27 mouse cellular contexts compared by ENCODE assay signal in genomic region chr5:149607083-149607720, GRCm38 (mm10). TPM values are rescaled to one million over a fixed set of nuclear protein-coding genes. Genes with fewer than 3 reads are reported as not detected.
DNase-seq lines count a peak whose midpoint lies in the region; ATAC-seq and TF ChIP-seq lines count a peak whose summit lies in the region.
"Had no signal": no experiment of that assay in that cellular context is flagged by ENCODE, and none has a peak within 500 bp of the region (broad histone marks: within the 10 kb centered on the region; RNA-seq: fewer than 3 reads in every experiment).

No protein-coding gene starts in this region.

- peak; percentile 86 for DNase-seq in 3T3-L1 (ENCODE audit: low read depth, low spot score)
- DNase-seq in MEL (ENCODE audit: low read depth, low spot score), result no peak
- DNase-seq in testis, postnatal 14 days (ENCODE audit: low spot score), result no peak
- DNase-seq in ovary, postnatal 10 days (ENCODE audit: low spot score), result no peak
- no peak for DNase-seq in frontal cortex, postnatal 36 days (ENCODE audit: low spot score in 2 of 2)
- no peak for DNase-seq in lung, postnatal 0 days (ENCODE audit: low spot score)
- DNase-seq: adrenal gland, adult 8-10 months; adrenal gland, postnatal 14 days; adrenal gland, postnatal 36 days; cerebellum, adult 11-12 months; cerebellum, adult 2 months; cerebellum, adult 9-10 months; cerebellum, postnatal 10 days; cerebellum, postnatal 25 days had no signal

- no peaks in the 10 kb centered on the region for H3K79me2 ChIP-seq in MEL (ENCODE audit: control insufficient read depth, insufficient read depth, low read length, poor library complexity)

- H3K4me3 ChIP-seq in MEL (ENCODE audit: control insufficient read depth in 1 of 2, insufficient read depth in 1 of 2, low read depth in 2 of 2, low read length in 2 of 2), result no peak overlapping the region
- H3K4me3 ChIP-seq in embryonic fibroblast, embryonic 13.5 days (ENCODE audit: insufficient read depth, low read length), result no peak overlapping the region
- no peak overlapping the region for H3K4me3 ChIP-seq in lung, postnatal 0 days (ENCODE audit: low read depth, low read length)
- H3K4me3 ChIP-seq: embryonic facial prominence, embryonic 10.5 days; embryonic facial prominence, embryonic 12.5 days; erythroblast, embryonic 14.5 days; forebrain, embryonic 10.5 days; forebrain, embryonic 12.5 days had no signal

- H3K9ac ChIP-seq in MEL (ENCODE audit: control insufficient read depth, low read depth, low read length, poor library complexity, severe bottlenecking), result no peak overlapping the region
- no peak overlapping the region for H3K9ac ChIP-seq in lung, postnatal 0 days (replicated peaks; ENCODE audit: low read depth)
- H3K9ac ChIP-seq: embryonic facial prominence, embryonic 12.5 days; forebrain, embryonic 12.5 days had no signal

- H3K27me3 ChIP-seq in MEL (ENCODE audit: control insufficient read depth in 1 of 2, insufficient read depth in 2 of 2, low read length in 2 of 2), result no peaks in the 10 kb centered on the region
- no peaks in the 10 kb centered on the region for H3K27me3 ChIP-seq in lung, postnatal 0 days (replicated peaks; ENCODE audit: insufficient read depth, low read length)
- H3K27me3 ChIP-seq: CH12.LX; embryonic facial prominence, embryonic 12.5 days; forebrain, embryonic 12.5 days; Patski had no signal

- WGBS in lung, postnatal 0 days, result 72% methylated on average over 8 of the region's 8 CpGs

- no peak for TF ChIP-seq CTCF in MEL (IDR thresholded peaks at IDR 0.05 in 2 of 3, conservative IDR thresholded peaks at IDR 0.05 in 1 of 3; ENCODE audit: control insufficient read depth in 1 of 3, insufficient read depth in 1 of 3, low read depth in 2 of 3, low read length in 3 of 3, poor library complexity in 1 of 3, severe bottlenecking in 1 of 3)
- TF ChIP-seq CTCF in embryonic fibroblast, embryonic 13.5 days (IDR thresholded peaks at IDR 0.05; ENCODE audit: borderline replicate concordance, insufficient read depth, low read length), result no peak
- no peak for TF ChIP-seq CTCF in lung, postnatal 0 days (IDR thresholded peaks at IDR 0.05)

- no peak for ATAC-seq in lung, postnatal 0 days
- ATAC-seq: activated CD4-positive, CD25-positive, alpha-beta regulatory T cell, adult 4 months; CD4-positive, CD25-positive, alpha-beta regulatory T cell, adult 4 months; forebrain, embryonic 14.5 days; forebrain, embryonic 16.5 days; Patski had no signal

- no peak for TF ChIP-seq POLR2A in MEL (IDR thresholded peaks at IDR 0.05; ENCODE audit: control insufficient read depth in 1 of 2, insufficient read depth in 1 of 2, low read depth in 1 of 2, low read length in 2 of 2, poor library complexity in 1 of 2)
- no peak for TF ChIP-seq POLR2A in embryonic fibroblast, embryonic 13.5 days (IDR thresholded peaks at IDR 0.05; ENCODE audit: low read depth, low read length)

- H3K36me3 ChIP-seq in MEL (ENCODE audit: control insufficient read depth in 1 of 2, insufficient read depth in 2 of 2, low read length in 2 of 2), result no peaks in the 10 kb centered on the region
- no peaks in the 10 kb centered on the region for H3K36me3 ChIP-seq in lung, postnatal 0 days (ENCODE audit: insufficient read depth, low read length)
- H3K36me3 ChIP-seq: embryonic facial prominence, embryonic 10.5 days; embryonic facial prominence, embryonic 12.5 days; forebrain, embryonic 10.5 days; forebrain, embryonic 12.5 days; G1E had no signal

- no peak for TF ChIP-seq EP300 in MEL (IDR thresholded peaks at IDR 0.05; ENCODE audit: low read depth in 1 of 2, low read length in 2 of 2)
- TF ChIP-seq EP300 in lung, postnatal 0 days (IDR thresholded peaks at IDR 0.05), result no peak

- H3K27ac ChIP-seq in MEL (ENCODE audit: control insufficient read depth, low read depth, low read length), result no peak overlapping the region
- H3K27ac ChIP-seq in embryonic fibroblast, embryonic 13.5 days (ENCODE audit: insufficient read depth, low read length), result peak overlapping the region; percentile 25
- H3K27ac ChIP-seq in lung, postnatal 0 days (ENCODE audit: low read length), result no peak overlapping the region
- H3K27ac ChIP-seq: embryonic facial prominence, embryonic 10.5 days; embryonic facial prominence, embryonic 12.5 days; forebrain, embryonic 10.5 days; forebrain, embryonic 12.5 days had no signal

- no peak overlapping the region for H3K4me2 ChIP-seq in lung, postnatal 0 days (replicated peaks; ENCODE audit: low read depth, low read length)
- H3K4me2 ChIP-seq: embryonic facial prominence, embryonic 12.5 days; forebrain, embryonic 12.5 days had no signal

- TF ChIP-seq RAD21 in MEL (IDR thresholded peaks at IDR 0.05; ENCODE audit: low read depth, low read length), result no peak

- H3K4me1 ChIP-seq in MEL (ENCODE audit: control insufficient read depth in 1 of 2, insufficient read depth in 2 of 2, low read length in 2 of 2), result no peaks in the 10 kb centered on the region
- H3K4me1 ChIP-seq in embryonic fibroblast, embryonic 13.5 days (ENCODE audit: control insufficient read depth, insufficient read depth, low read length), result peaks cover 16% of the 10 kb centered on the region
- no peaks in the 10 kb centered on the region for H3K4me1 ChIP-seq in lung, postnatal 0 days (ENCODE audit: insufficient read depth, low read depth, low read length)

- no peaks in the 10 kb centered on the region for H3K9me3 ChIP-seq in MEL (replicated peaks; ENCODE audit: insufficient read depth, low read length)
- H3K9me3 ChIP-seq in lung, postnatal 0 days (ENCODE audit: low read length), result no peaks in the 10 kb centered on the region
- H3K9me3 ChIP-seq: embryonic facial prominence, embryonic 10.5 days; embryonic facial prominence, embryonic 12.5 days; forebrain, embryonic 10.5 days; forebrain, embryonic 12.5 days; G1E had no signal

TF ChIP-seq in MEL, 35 proteins besides CTCF, POLR2A, EP300 and RAD21:
- TF ChIP-seq USF2 (IDR thresholded peaks at IDR 0.05; ENCODE audit: borderline replicate concordance in 1 of 2, insufficient read depth in 1 of 2, low read depth in 1 of 2, low read length in 2 of 2), result no peak
- no peak for TF ChIP-seq MXI1 (IDR thresholded peaks at IDR 0.05; ENCODE audit: low read depth, low read length)
- TF ChIP-seq MAFK (IDR thresholded peaks at IDR 0.05; ENCODE audit: borderline replicate concordance, low read depth, low read length), result no peak
- TF ChIP-seq MAX (IDR thresholded peaks at IDR 0.05; ENCODE audit: low read length), result no peak
- no peak for TF ChIP-seq SIN3A (IDR thresholded peaks at IDR 0.05; ENCODE audit: low read length)
- TF ChIP-seq USF1 (IDR thresholded peaks at IDR 0.05; ENCODE audit: low read depth, low read length), result peak; percentile 61
- TF ChIP-seq MEF2A (IDR thresholded peaks at IDR 0.05; ENCODE audit: extremely low read depth, insufficient replicate concordance, low read depth, low read length, poor library complexity, severe bottlenecking), result no peak

RNA-seq across cellular contexts. Expression of gene Hsph1, which starts 29.0 kb away (rescaled TPM):
- 170 and 176 TPM in 2 replicates for total RNA-seq in MEL (2012; rRNA removed)
- polyA plus RNA-seq in MEL (2012; ENCODE audit: insufficient read depth in 1 of 2, insufficient read length in 2 of 2, low read depth in 1 of 2, low replicate concordance in 2 of 2, missing spikeins in 1 of 2), result 100 to 1,000 TPM; 300 to 388 TPM
- polyA plus RNA-seq in embryonic fibroblast, embryonic 13.5 days (2011; ENCODE audit: insufficient read length, low read depth, missing spikeins), result 81.2 and 96.4 TPM in 2 replicates
- 7.3 and 14.7 TPM in 2 replicates for polyA plus RNA-seq in lung, postnatal 0 days (2015; fragmentation: Nextera tagmentation; extraction: Ambion mirVana)
